Mouse (Mus musculus): ENCODE measurements around the gene Dtnb. TPM values are rescaled to one million over a fixed set of nuclear protein-coding genes. Genes with fewer than 3 reads are reported as not detected.

Dtnb gene
- total and polyA plus RNA-seq, 2 experiments, result 11.7 to 35.6 TPM

DNA sequence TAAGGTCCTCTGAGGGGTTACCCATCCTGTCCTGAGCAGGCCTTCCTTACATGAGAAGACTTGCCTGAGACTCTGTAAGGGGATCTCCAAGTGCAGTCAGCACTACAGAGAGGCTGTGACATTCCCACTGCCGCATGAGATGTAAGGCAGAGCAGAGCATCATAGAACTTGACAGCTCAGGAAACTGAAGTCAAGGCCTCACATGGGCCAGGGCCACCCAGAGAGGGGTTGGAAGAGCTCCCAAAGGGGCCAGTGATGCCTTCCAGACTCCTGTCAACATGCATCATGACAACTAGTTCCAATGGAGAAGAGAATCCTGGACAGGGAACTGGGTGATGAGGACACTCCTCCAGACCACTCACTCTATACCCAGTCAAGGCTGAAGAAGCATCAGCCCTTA, 215.4 kb downstream of the Dtnb start:
- Histone ChIP-seq H3K4me1 (ENCODE audit: control insufficient read depth, insufficient read depth, low read length) (0 out of 2 replicates have a peak, but pooled peaks cover 2% of the 10 kb centered on the region), H3K27me3 (ENCODE audit: control insufficient read depth, insufficient read depth, low read length) (no peaks in the 10 kb centered on the region), H3K4me3 (ENCODE audit: insufficient read depth, low read depth, low read length) (no peak overlapping the region), H3K9ac (ENCODE audit: low read depth, low read length) (no peak overlapping the region), H3K79me2 (ENCODE audit: control insufficient read depth, insufficient read depth, low read length) (no peaks in the 10 kb centered on the region), H3K36me3 (ENCODE audit: control insufficient read depth, insufficient read depth, low read length) (no peaks in the 10 kb centered on the region), H3K27ac (replicated peaks; ENCODE audit: insufficient read depth, low read depth, low read length) (no peak overlapping the region)
- TF ChIP-seq CTCF (IDR thresholded peaks at IDR 0.05; ENCODE audit: low read depth, low read length) (no peak), POLR2A (IDR thresholded peaks at IDR 0.05; ENCODE audit: extremely low read depth, insufficient read depth, low read length) (no peak)
- no peak for DNase-seq (ENCODE audit: extremely low read depth, low read depth, low spot score)
- 82% methylated on average over 1 of the region's 1 CpGs for WGBS

DNA sequence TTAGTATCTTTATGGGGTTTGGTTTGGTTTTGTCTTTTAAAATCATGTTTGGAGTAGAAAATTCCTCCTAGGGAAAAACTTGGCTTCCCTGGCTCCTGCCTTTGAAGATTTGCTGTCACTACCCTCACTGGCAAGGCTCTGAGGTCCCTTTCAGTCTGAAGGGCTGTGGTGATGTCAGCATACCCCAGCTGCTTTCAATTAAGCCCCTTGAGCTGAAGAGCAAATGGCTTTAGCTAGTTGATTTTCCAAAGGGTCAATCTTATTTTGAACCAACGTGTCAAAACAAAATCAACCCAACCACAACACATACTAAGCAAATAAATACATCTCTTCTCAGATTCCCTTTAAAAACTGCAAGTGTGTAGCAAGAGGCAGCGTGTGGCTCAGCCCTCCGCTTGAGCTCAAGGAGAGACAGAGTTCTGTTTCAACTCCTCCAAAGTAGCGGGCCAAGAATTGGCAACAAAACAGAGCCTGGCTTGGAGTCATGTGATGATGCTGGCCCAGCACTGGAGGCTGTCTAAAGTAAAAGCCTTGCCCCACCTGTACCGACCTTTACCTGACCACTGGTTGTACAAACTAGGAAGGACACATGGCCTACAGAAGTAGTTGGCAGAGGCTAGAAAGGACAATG, 216.4 kb downstream of the Dtnb start:
- H3K27ac ChIP-seq (replicated peaks; ENCODE audit: insufficient read depth, low read depth, low read length), result no peak overlapping the region
- H3K36me3 ChIP-seq (ENCODE audit: control insufficient read depth, insufficient read depth, low read length), result no peaks in the 10 kb centered on the region
- no peaks in the 10 kb centered on the region for H3K79me2 ChIP-seq (ENCODE audit: control insufficient read depth, insufficient read depth, low read length)
- WGBS, result 62% methylated on average over 5 of the region's 5 CpGs
- H3K9ac ChIP-seq (ENCODE audit: low read depth, low read length), result no peak overlapping the region
- H3K27me3 ChIP-seq (ENCODE audit: control insufficient read depth, insufficient read depth, low read length), result no peaks in the 10 kb centered on the region
- TF ChIP-seq POLR2A (IDR thresholded peaks at IDR 0.05; ENCODE audit: extremely low read depth, insufficient read depth, low read length) (no peak), CTCF (IDR thresholded peaks at IDR 0.05; ENCODE audit: low read depth, low read length) (no peak)
- no peak for DNase-seq (ENCODE audit: extremely low read depth, low read depth, low spot score)
- H3K4me1 ChIP-seq (ENCODE audit: control insufficient read depth, insufficient read depth, low read length), result 0 out of 2 replicates have a peak, but pooled peaks cover 2% of the 10 kb centered on the region
- H3K4me3 ChIP-seq (ENCODE audit: insufficient read depth, low read depth, low read length), result no peak overlapping the region

GRCm38 (mm10) chr12:3789626-3790185, 217.5 kb downstream of the Dtnb start:
- 87% methylated on average over 5 of the region's 5 CpGs for WGBS

DNA sequence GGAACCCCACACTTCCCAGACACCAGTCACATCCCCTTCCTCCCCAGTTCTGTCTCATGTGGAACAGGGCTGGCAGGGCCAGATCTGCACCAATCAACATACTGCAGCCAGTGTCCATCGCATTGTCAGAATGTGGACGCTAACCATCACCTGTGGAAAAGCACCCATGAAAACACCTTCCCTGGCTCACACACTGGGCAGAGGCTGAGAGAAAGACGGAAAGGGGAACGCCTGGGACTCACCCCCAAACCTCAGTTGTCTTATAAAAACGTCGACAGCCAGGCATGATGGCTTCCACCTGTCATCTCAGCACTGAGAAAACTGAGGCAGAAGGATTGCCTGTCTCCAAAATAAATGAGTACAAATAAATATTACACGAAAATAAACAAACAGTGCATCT, 219.1 kb downstream of the Dtnb start:
- Histone ChIP-seq H3K4me3 (ENCODE audit: insufficient read depth, low read depth, low read length) (no peak overlapping the region), H3K27ac (replicated peaks; ENCODE audit: insufficient read depth, low read depth, low read length) (no peak overlapping the region), H3K9ac (ENCODE audit: low read depth, low read length) (no peak overlapping the region), H3K36me3 (ENCODE audit: control insufficient read depth, insufficient read depth, low read length) (no peaks in the 10 kb centered on the region), H3K79me2 (ENCODE audit: control insufficient read depth, insufficient read depth, low read length) (no peaks in the 10 kb centered on the region), H3K27me3 (ENCODE audit: control insufficient read depth, insufficient read depth, low read length) (no peaks in the 10 kb centered on the region), H3K4me1 (ENCODE audit: control insufficient read depth, insufficient read depth, low read length) (0 out of 2 replicates have a peak, but pooled peaks cover 2% of the 10 kb centered on the region)
- TF ChIP-seq POLR2A (IDR thresholded peaks at IDR 0.05; ENCODE audit: extremely low read depth, insufficient read depth, low read length) (no peak), CTCF (IDR thresholded peaks at IDR 0.05; ENCODE audit: low read depth, low read length) (no peak)
- DNase-seq (ENCODE audit: extremely low read depth, low read depth, low spot score), result no peak
- WGBS, result 54% methylated on average over 7 of the region's 7 CpGs

More at GRCm38 (mm10) chr12:3789626-3790185, 217.5 kb downstream of the Dtnb start:
- H3K9ac ChIP-seq (ENCODE audit: low read depth, low read length), result no peak overlapping the region
- H3K27ac ChIP-seq (replicated peaks; ENCODE audit: insufficient read depth, low read depth, low read length), result no peak overlapping the region
- H3K4me3 ChIP-seq (ENCODE audit: insufficient read depth, low read depth, low read length), result no peak overlapping the region
- no peaks in the 10 kb centered on the region for H3K79me2 ChIP-seq (ENCODE audit: control insufficient read depth, insufficient read depth, low read length)
- TF ChIP-seq POLR2A (IDR thresholded peaks at IDR 0.05; ENCODE audit: extremely low read depth, insufficient read depth, low read length), result no peak
- TF ChIP-seq CTCF (IDR thresholded peaks at IDR 0.05; ENCODE audit: low read depth, low read length), result no peak
- H3K4me1 ChIP-seq (ENCODE audit: control insufficient read depth, insufficient read depth, low read length), result 0 out of 2 replicates have a peak, but pooled peaks cover 2% of the 10 kb centered on the region
- no peak for DNase-seq (ENCODE audit: extremely low read depth, low read depth, low spot score)
- no peaks in the 10 kb centered on the region for H3K36me3 ChIP-seq (ENCODE audit: control insufficient read depth, insufficient read depth, low read length)
- H3K27me3 ChIP-seq (ENCODE audit: control insufficient read depth, insufficient read depth, low read length), result no peaks in the 10 kb centered on the region

- no peaks in the 10 kb centered on the region for H3K79me2 ChIP-seq (ENCODE audit: control insufficient read depth, insufficient read depth, low read length)
- no peak overlapping the region for H3K27ac ChIP-seq (replicated peaks; ENCODE audit: insufficient read depth, low read depth, low read length)
- peak overlapping the region; percentile 27 for H3K4me3 ChIP-seq (ENCODE audit: insufficient read depth, low read depth, low read length)
- H3K27me3 ChIP-seq (ENCODE audit: control insufficient read depth, insufficient read depth, low read length), result no peaks in the 10 kb centered on the region
- H3K9ac ChIP-seq (ENCODE audit: low read depth, low read length), result peak overlapping the region; percentile 52; the same call in 1 of the 2 replicates
- H3K36me3 ChIP-seq (ENCODE audit: control insufficient read depth, insufficient read depth, low read length), result no peaks in the 10 kb centered on the region
- WGBS, result under 1% methylated on average over 22 of the region's 22 CpGs
- 0 out of 2 replicates have a peak, but pooled peaks cover 2% of the 10 kb centered on the region for H3K4me1 ChIP-seq (ENCODE audit: control insufficient read depth, insufficient read depth, low read length)
- TF ChIP-seq POLR2A (IDR thresholded peaks at IDR 0.05; ENCODE audit: extremely low read depth, insufficient read depth, low read length) (no peak), CTCF (IDR thresholded peaks at IDR 0.05; ENCODE audit: low read depth, low read length) (peak; percentile 97)
- DNase-seq (ENCODE audit: extremely low read depth, low read depth, low spot score), result peak; percentile 86
Measured at GRCm38 (mm10) chr12:3791732-3792131, 219.6 kb downstream of the Dtnb start.

GRCm38 (mm10) chr12:3792248-3792647, 220.1 kb downstream of the Dtnb start:
- no peaks in the 10 kb centered on the region for H3K79me2 ChIP-seq (ENCODE audit: control insufficient read depth, insufficient read depth, low read length)
- DNase-seq (ENCODE audit: extremely low read depth, low read depth, low spot score), result no peak
- no peaks in the 10 kb centered on the region for H3K36me3 ChIP-seq (ENCODE audit: control insufficient read depth, insufficient read depth, low read length)
- no peak for TF ChIP-seq CTCF (IDR thresholded peaks at IDR 0.05; ENCODE audit: low read depth, low read length)
- no peak for TF ChIP-seq POLR2A (IDR thresholded peaks at IDR 0.05; ENCODE audit: extremely low read depth, insufficient read depth, low read length)
- H3K9ac ChIP-seq (ENCODE audit: low read depth, low read length), result no peak overlapping the region
- 35% methylated on average over 8 of the region's 8 CpGs for WGBS
- 0 out of 2 replicates have a peak, but pooled peaks cover 2% of the 10 kb centered on the region for H3K4me1 ChIP-seq (ENCODE audit: control insufficient read depth, insufficient read depth, low read length)
- H3K27me3 ChIP-seq (ENCODE audit: control insufficient read depth, insufficient read depth, low read length), result no peaks in the 10 kb centered on the region
- no peak overlapping the region for H3K4me3 ChIP-seq (ENCODE audit: insufficient read depth, low read depth, low read length)
- no peak overlapping the region for H3K27ac ChIP-seq (replicated peaks; ENCODE audit: insufficient read depth, low read depth, low read length)

All from liver, adult 2 months (tissue).